Mouse (Mus musculus) MEL (cell line): ENCODE measurements around the gene Exoc4.
A peak's percentile ranks its signal among the peaks of the same experiment; 100 is the strongest.

ENCODE experiments used
- CTCF ChIP-seq, 3 experiments: IDR thresholded peaks in 2 of 3; conservative IDR thresholded peaks in 1 of 3; 2 replicates each; pipeline ENCODE4 v1.5.1; 2011 to 2012; ENCODE audit warnings: low read length in 3 of 3, low read depth in 2 of 3, mild to moderate bottlenecking in 2 of 3, improper control_type of control experiment in 1 of 3, inconsistent platforms in 1 of 3, mixed read lengths in 1 of 3, moderate library complexity in 1 of 3; ENCODE audit not compliant: control insufficient read depth in 1 of 3, insufficient read depth in 1 of 3, poor library complexity in 1 of 3, severe bottlenecking in 1 of 3
- EP300 ChIP-seq, 2 experiments: IDR thresholded peaks; 2 replicates each; pipeline ENCODE4 v1.6.1; 2011; ENCODE audit warnings: improper control_type of control experiment in 2 of 2, low read length in 2 of 2, low read depth in 1 of 2, mild to moderate bottlenecking in 1 of 2
- MAFK ChIP-seq: IDR thresholded peaks from 2 replicates; pipeline ENCODE4 v1.6.1; 2011; ENCODE audit warnings: low read depth, mild to moderate bottlenecking, low read length, improper control_type of control experiment, borderline replicate concordance
- POLR2A ChIP-seq, 2 experiments: IDR thresholded peaks; 2 replicates each; pipeline ENCODE4 v1.6.1; 2011 to 2012; ENCODE audit warnings: low read length in 2 of 2, mild to moderate bottlenecking in 2 of 2, control low read depth in 1 of 2, improper control_type of control experiment in 1 of 2, low read depth in 1 of 2, moderate library complexity in 1 of 2; ENCODE audit not compliant: control insufficient read depth in 1 of 2, insufficient read depth in 1 of 2, poor library complexity in 1 of 2
- POLR2AphosphoS2 ChIP-seq: IDR thresholded peaks from 2 replicates; pipeline ENCODE4 v1.6.1; 2011; ENCODE audit warnings: low read length, improper control_type of control experiment
- SMC3 ChIP-seq: IDR thresholded peaks from 2 replicates; pipeline ENCODE4 v1.6.1; 2011; ENCODE audit warnings: low read depth, low read length, improper control_type of control experiment
- TBP ChIP-seq: IDR thresholded peaks from 2 replicates; pipeline ENCODE4 v1.8.0; 2011; ENCODE audit warnings: low read depth, low read length, improper control_type of control experiment
- USF1 ChIP-seq: IDR thresholded peaks from 2 replicates; pipeline ENCODE4 v1.6.1; 2014; ENCODE audit warnings: low read depth, mild to moderate bottlenecking, inconsistent platforms, low read length, improper control_type of control experiment, moderate library complexity

GRCm38 (mm10) chr6:33322849-33323248 is 74.0 kb downstream of the Exoc4 start:
- TF ChIP-seq POLR2A (IDR thresholded peaks at IDR 0.05; ENCODE audit: control insufficient read depth in 1 of 2, insufficient read depth in 1 of 2, low read depth in 1 of 2, low read length in 2 of 2, poor library complexity in 1 of 2) (no peak), TBP (no peak), CTCF (IDR thresholded peaks at IDR 0.05 in 2 of 3, conservative IDR thresholded peaks at IDR 0.05 in 1 of 3; ENCODE audit: control insufficient read depth in 1 of 3, insufficient read depth in 1 of 3, low read depth in 2 of 3, low read length in 3 of 3, poor library complexity in 1 of 3, severe bottlenecking in 1 of 3) (peak in 2 of 3 experiments; percentile 20 to 22; a peak in 2 of 6 replicates), POLR2AphosphoS2 (no peak), MAFK (no peak), EP300 (IDR thresholded peaks at IDR 0.05; ENCODE audit: low read depth in 1 of 2, low read length in 2 of 2) (no peak), USF1 (no peak), SMC3 (no peak)
